Mouse (Mus musculus) telencephalon, adult 2 months (tissue): Measurements from ENCODE around the gene Lrmda.

ENCODE experiments used
- DNase-seq: peaks from one replicate; pipeline ENCODE4 v3.0.0-alpha.2; 2011; ENCODE audit warnings: low read depth, low spot score

The Lrmda gene

GRCm38 (mm10) chr14:22228253-22228968, 208.9 kb downstream of the Lrmda start:
- no peak for DNase-seq

GRCm38 (mm10) chr14:22240315-22240714, 220.8 kb downstream of the Lrmda start:
- DNase-seq, result no peak

GRCm38 (mm10) chr14:22255458-22255857, 235.9 kb downstream of the Lrmda start:
- DNase-seq, result no peak

- DNase-seq, result no peak
Measured at GRCm38 (mm10) chr14:22256274-22256673, 236.8 kb downstream of the Lrmda start.

GRCm38 (mm10) chr14:22259376-22260032, 240.0 kb downstream of the Lrmda start:
- DNase-seq, result no peak

DNA sequence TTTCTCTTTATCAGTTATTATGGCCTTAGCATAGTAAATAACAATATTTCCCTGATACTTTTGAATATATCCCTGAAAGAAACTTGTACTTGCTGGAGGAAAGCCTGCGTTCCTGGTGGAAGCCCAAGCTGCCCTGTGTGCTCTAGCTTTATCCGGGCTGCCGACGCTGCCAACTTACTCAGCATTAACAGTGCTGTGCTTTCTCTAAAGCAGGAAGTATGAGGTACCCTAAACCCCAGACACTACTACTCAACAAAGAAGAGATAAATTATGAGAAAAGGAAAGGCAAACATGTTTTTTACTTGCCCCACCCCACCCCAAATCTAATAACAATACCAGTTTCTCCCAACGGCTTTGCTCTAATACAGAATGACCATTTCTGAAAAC, 240.5 kb downstream of the Lrmda start:
- DNase-seq, result no peak

GRCm38 (mm10) chr14:22265229-22265905, 245.9 kb downstream of the Lrmda start:
- no peak for DNase-seq

GRCm38 (mm10) chr14:22269812-22270211, 250.3 kb downstream of the Lrmda start:
- no peak for DNase-seq

GRCm38 (mm10) chr14:22278053-22278452, 258.5 kb downstream of the Lrmda start:
- no peak for DNase-seq

DNA sequence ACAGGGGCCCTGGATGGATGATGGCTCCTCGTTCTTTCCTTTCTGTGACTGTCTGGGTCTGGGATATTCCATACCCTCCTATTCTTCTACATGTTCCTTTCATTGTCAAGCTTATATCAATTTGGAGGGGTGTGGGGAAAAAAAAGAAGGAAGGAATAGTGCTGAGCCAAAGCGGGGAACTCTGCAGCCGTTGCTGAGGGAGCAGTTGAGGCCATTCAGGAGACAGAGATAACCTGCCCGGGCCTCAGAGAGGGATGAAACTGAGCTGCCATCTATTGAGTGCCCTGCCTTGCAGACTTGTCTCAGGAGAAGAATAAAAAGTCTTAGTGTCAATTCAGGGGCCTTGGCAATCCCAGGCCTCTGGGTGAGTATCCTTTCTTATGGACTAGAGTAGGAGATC, 260.1 kb downstream of the Lrmda start:
- no peak for DNase-seq

DNA sequence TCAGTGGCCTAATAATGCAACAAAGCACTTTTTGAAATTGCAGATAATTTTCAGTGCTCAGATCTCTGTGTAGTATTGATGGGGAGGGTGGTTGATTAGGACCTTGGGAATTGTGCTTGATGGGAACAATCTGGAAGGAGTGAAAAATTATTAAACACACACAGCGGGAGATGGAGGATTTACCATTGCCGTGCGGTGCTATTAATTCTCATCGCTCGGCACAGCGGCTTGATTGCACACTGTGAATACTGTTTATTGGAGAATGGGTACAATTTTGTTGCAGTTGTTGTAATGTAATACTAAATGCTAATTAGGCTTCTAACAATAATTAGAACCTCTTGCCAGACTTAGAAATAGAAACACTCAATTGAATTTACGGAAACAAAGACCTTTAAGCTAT, 262.1 kb downstream of the Lrmda start:
- no peak for DNase-seq

GRCm38 (mm10) chr14:22282847-22283246, 263.3 kb downstream of the Lrmda start:
- no peak for DNase-seq

DNA sequence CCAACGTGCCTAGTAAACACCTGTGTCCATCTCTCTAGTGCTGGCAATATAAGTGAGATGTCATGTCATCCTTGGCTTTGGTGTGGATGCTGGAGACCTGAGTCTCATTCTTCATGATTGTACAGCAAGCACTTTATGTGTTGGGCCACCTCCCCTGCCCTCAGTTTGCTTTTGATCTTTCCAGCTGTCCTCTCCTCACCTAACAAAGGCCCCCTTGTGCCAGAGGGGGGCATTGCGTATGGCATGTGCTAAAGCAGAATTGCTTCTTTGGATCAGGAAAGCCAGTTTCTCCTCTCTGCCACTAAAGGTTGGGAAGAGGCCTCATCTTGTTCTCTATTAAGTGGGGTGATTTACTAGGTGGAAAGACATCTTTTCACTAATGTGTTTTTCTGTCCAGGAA, 264.2 kb downstream of the Lrmda start:
- no peak for DNase-seq

GRCm38 (mm10) chr14:22284823-22285517, 265.5 kb downstream of the Lrmda start:
- no peak for DNase-seq

GRCm38 (mm10) chr14:22285826-22286225, 266.3 kb downstream of the Lrmda start:
- no peak for DNase-seq

DNA sequence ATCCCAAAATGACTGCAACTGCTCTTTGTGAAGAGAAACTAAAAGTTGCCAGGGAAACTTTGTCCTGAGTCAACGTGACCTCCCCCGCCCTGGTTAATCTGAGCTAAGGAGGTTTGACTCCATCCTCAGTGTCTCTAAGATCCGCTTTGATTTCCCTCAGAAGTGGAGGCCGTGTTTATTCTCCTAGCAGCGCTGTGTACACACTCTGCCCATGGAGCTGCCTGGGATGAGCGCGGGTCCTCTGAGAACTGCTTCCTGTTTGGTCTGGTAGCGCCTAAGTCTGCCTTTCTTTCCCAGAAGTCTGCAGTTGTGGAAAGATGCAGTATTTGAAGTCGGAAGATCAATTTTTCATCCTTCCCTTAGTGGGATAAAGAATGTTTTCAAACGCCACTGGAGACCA, 268.7 kb downstream of the Lrmda start:
- DNase-seq, result no peak

DNA sequence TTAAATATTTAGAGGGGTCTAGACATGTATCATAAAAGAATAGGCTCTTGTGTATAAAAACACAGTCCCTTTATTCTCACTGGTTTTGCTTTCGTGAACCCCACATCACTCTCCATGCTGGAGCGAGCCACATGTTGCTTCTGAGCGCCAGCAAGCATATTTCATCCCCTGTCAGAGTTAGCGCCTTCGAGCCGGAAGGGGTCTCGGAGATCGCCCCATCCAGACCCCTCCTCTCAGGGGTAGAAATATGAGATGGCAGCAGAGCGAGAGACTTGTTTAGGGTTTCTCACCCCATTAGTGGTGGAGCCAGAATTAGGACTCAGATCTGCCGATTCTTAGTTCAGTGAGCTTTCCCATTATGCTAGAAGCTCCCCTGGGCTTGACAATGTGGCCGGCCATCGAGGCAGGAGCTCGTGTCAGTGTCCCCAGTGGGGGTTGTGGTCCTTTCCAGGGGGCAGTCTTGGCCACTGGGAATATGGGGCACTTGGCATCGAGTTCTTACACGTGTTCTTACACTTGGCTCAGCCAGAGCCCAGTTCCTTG, 269.9 kb downstream of the Lrmda start:
- DNase-seq, result no peak

- DNase-seq, result no peak
Measured at GRCm38 (mm10) chr14:22294371-22294770, 274.9 kb downstream of the Lrmda start.

DNA sequence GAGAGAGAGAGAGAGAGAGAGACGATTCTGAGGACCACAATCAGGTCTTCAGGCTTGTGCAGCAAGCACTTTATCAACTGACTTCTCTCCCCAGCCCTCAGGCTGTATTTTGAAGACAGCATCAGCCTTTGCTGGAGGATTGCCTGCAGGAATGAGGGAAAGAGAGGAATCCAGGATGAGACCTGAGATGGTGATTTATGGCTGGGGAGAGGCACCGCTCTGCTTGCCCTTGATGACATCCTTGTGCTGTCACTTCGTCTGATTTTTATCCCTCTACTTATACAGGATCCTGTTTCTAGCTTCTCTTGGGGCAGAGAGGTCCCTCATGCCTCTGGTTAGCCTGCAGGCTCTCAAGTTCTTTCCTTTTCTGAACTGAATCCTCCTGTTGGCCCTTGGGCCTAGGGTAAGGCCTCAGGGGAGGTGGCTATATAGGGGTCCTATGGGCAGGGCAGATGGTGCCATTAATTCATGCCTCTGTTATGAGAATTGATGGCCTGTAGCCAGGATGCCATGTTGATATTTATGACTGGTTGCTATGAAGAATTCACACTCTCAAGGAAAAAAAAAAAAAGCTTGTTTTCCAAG, 277.2 kb downstream of the Lrmda start:
- no peak for DNase-seq

GRCm38 (mm10) chr14:22306759-22307158, 287.2 kb downstream of the Lrmda start:
- DNase-seq, result no peak

DNA sequence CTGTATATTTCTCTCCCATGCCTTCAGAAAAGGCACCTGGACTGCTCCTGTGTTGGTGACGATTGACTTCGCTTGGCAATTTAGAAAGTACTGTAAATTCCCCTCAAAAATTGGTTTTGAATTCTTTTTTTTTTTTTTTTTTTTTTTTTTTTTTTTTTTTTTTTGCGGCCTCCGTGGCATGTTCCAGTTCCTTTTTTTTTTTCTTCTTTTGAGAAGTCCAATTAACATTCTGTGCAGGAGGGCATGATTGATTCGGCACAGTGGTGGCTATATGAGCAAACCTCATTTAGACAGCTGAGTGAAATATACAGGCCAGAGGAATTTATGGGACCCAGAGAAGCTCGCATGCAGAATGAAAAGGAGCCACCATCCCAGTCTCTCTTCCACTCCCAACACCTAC, 288.5 kb downstream of the Lrmda start:
- no peak for DNase-seq

DNA sequence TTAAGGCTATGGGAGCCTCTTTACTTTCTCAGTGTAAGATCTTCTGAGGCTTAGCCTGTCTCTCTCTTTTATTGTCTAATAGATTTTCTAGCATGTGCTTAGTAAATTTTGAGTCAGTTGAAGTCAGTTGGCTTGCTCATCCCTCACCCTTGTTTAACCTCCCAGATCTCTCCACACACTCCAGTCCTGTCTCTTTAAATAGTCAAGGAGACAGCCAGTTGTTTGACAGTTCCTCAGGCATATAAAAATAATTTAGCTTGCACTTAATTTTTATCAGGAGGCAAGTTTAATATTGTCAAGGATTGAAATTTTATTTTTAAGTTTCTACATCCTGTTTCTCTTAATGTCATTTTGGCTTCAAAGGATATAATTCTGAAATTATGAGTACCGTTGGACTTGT, 303.5 kb downstream of the Lrmda start:
- no peak for DNase-seq
